Mouse (Mus musculus) limb, embryonic 14.5 days (tissue): Measurements from ENCODE around the gene Pcp4. TPM values are rescaled to one million over a fixed set of nuclear protein-coding genes. Genes with fewer than 3 reads are reported as not detected.

Source experiments
- ATAC-seq: fragments of 200-750 bp; cut with Nextera tagmentation; 2 replicates; pipeline ENCODE4 v1.8.0; 2017; ENCODE audit warnings: low read depth, moderate number of reproducible peaks, moderate TSS enrichment; ENCODE audit not compliant: low FRiP score
- DNase-seq: peaks from one replicate; pipeline ENCODE4 v3.0.0-alpha.2; 2015; ENCODE audit warnings: low spot score
- H3K27ac ChIP-seq: fragments of 300-500 bp; sonication (generic); replicated peaks from 2 replicates; pipeline ENCODE4 v1.5.1; 2014; ENCODE audit warnings: low read depth, mild to moderate bottlenecking, low read length, moderate library complexity, mixed read lengths
- H3K27me3 ChIP-seq: fragments of 300-500 bp; sonication (generic); 2 replicates; pipeline ENCODE4 v1.6.1; 2014; ENCODE audit warnings: low read length, mixed read lengths; ENCODE audit not compliant: control insufficient read depth, insufficient read depth
- H3K36me3 ChIP-seq: fragments of 300-500 bp; sonication (generic); 2 replicates; pipeline ENCODE4 v1.6.1; 2014; ENCODE audit warnings: mild to moderate bottlenecking, low read length, moderate library complexity, mixed read lengths; ENCODE audit not compliant: control insufficient read depth, insufficient read depth
- H3K4me1 ChIP-seq: fragments of 300-500 bp; sonication (generic); 2 replicates; pipeline ENCODE4 v1.6.1; 2014; ENCODE audit warnings: antibody characterized with exemption, low read length, mixed read lengths; ENCODE audit not compliant: control insufficient read depth, insufficient read depth
- H3K4me2 ChIP-seq: fragments of 300-500 bp; sonication (generic); replicated peaks from 2 replicates; pipeline ENCODE4 v1.6.1; 2014; ENCODE audit warnings: low read depth, mild to moderate bottlenecking, low read length, moderate library complexity; ENCODE audit not compliant: severe bottlenecking
- H3K4me3 ChIP-seq: fragments of 300-500 bp; sonication (generic); replicated peaks from 2 replicates; pipeline ENCODE4 v1.5.1; 2014; ENCODE audit warnings: low read length
- H3K9ac ChIP-seq: fragments of 300-500 bp; sonication (generic); 2 replicates; pipeline ENCODE4 v1.6.1; 2014; ENCODE audit warnings: mild to moderate bottlenecking, low read depth, low read length, moderate library complexity; ENCODE audit not compliant: severe bottlenecking
- H3K9me3 ChIP-seq: fragments of 300-500 bp; sonication (generic); 2 replicates; pipeline ENCODE4 v1.6.1; 2016; ENCODE audit warnings: low read length; ENCODE audit not compliant: control insufficient read depth
- POLR2A ChIP-seq: fragments of 200-500 bp; IDR thresholded peaks from 2 replicates; pipeline ENCODE4 v1.8.0; 2012; ENCODE audit warnings: inconsistent platforms, mild to moderate bottlenecking, moderate library complexity, borderline replicate concordance; ENCODE audit not compliant: insufficient read depth, insufficient read length; ENCODE audit errors: extremely low read depth
- WGBS: fragments of 180-500 bp; shearing (Covaris S2); extraction: QIAGEN DNeasy Blood & Tissue Kit; methylation state at CpG from one replicate; pipeline ENCODE4 v1.1.7; 2014; 5-methylcytosine and 5-hydroxymethylcytosine counted together
- polyA plus RNA-seq, 2 experiments: library from polyadenylated mRNA; depleted of rRNA in 1 of 2; stranded (reverse) in 1 of 2; unstranded in 1 of 2; fragments of >200 nt; fragmentation: Nextera tagmentation in 1 of 2; extraction: Ambion mirVana in 1 of 2; gene quantifications; 2 replicates each; pipeline versions ENCODE4 v1.2.1 to v1.2.3; 2012 to 2014

Gene Pcp4
- polyA plus RNA-seq, 2 experiments: 6.3 to 12.0 TPM

DNA sequence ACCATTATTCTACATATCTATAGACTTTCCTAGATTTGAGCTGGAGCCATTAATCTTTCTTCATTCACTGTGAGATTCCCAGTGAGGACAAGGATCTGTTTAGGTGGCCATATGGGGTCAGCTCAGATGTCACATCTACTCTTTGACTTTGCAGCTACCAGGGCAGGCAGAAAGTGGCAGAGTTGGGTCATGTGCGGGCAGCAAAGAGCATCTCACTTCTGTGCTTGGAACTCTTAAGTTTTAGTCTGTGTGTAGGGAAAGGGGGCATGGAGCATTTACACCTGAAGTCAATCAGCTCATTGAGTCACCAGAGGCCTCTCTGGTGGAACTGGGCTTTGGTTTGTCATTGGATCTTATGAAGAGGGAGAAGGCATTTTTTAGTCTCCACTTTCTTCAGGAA, 90.9 kb downstream of the Pcp4 start:
- Histone ChIP-seq H3K9ac (no peak overlapping the region), H3K4me2 (no peak overlapping the region), H3K9me3 (no peaks in the 10 kb centered on the region), H3K4me3 (no peak overlapping the region), H3K27ac (no peak overlapping the region), H3K36me3 (no peaks in the 10 kb centered on the region), H3K4me1 (no peaks in the 10 kb centered on the region), H3K27me3 (no peaks in the 10 kb centered on the region)
- no peak for DNase-seq
- WGBS: 87% methylated on average over 1 of the region's 1 CpGs
- ATAC-seq: no peak
- TF ChIP-seq POLR2A: no peak

DNA sequence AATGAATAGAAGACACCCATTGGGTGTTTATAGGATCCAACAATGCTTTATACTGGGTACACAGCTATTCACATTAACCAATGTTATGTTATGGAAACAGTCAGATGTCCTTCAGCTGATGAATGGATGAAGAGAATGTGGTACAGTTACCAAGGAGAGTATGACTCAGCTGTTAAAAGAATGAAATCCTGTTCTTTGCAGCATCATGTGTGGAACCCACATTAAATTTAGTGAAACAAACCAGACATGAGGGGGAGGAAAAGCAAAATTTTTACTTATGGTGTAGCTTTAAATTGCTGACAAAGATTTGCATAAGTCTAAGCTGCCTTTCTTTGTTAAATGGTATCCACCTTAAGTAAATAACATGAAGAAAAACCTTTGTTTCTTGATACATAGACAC, 92.4 kb downstream of the Pcp4 start:
- Histone ChIP-seq H3K27me3 (no peaks in the 10 kb centered on the region), H3K4me1 (peaks cover 4% of the 10 kb centered on the region), H3K9ac (no peak overlapping the region), H3K36me3 (no peaks in the 10 kb centered on the region), H3K27ac (no peak overlapping the region), H3K4me2 (no peak overlapping the region), H3K9me3 (no peaks in the 10 kb centered on the region), H3K4me3 (no peak overlapping the region)
- no peak for TF ChIP-seq POLR2A
- DNase-seq: no peak
- no peak for ATAC-seq

DNA sequence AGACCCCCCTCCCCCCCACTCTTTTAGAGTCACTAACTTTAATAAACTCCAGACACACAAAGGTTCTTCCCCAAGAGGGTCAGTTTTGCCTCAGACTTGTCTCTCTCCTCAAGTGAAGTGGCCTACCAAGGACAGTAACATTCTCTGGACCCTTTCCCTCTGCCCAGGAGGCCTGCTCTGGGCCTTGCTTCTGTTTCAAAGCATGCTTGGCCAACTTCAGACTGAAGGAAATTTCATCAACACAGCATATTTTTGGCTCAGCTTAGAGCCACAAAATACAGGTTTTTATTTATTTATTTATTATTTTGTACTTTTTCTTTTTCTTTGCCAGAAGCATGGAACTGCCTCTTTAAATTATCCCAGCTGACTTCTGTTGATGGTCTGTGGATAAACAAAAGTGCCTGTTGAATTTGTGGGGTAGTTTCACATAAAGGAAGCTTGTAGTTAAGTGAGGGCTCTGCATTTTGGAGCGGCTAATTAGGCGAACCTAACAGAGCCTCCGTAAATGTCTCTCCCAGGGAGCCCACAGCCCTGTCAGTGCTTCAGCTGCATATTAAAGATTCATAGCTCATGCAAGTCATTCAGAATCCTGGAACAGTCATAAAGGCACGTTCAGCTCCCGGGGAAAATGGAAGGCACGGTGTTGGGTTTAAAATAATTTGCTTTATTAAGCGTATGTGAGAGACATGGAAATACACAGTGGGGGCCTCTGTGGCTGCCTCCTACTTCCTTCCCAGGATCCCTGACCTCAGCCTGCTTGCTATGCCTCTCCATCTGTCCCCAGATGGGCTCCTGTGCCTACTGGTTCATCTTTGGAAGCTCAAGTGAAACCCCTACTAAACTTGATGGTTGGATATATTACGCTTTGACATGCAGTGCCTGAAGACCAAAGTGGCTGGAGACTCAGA, 96.2 kb downstream of the Pcp4 start:
- H3K27me3 ChIP-seq: no peaks in the 10 kb centered on the region
- H3K9ac ChIP-seq: no peak overlapping the region
- 36% methylated on average over 8 of the region's 8 CpGs for WGBS
- H3K4me2 ChIP-seq: no peak overlapping the region
- TF ChIP-seq POLR2A: no peak
- peaks cover 4% of the 10 kb centered on the region for H3K4me1 ChIP-seq
- H3K36me3 ChIP-seq: no peaks in the 10 kb centered on the region
- H3K4me3 ChIP-seq: no peak overlapping the region
- ATAC-seq (peak; percentile 34; the same call in 1 of the 2 replicates), DNase-seq (no peak)
- no peak overlapping the region; the same call in 1 of the 2 replicates for H3K27ac ChIP-seq
- H3K9me3 ChIP-seq: no peaks in the 10 kb centered on the region

DNA sequence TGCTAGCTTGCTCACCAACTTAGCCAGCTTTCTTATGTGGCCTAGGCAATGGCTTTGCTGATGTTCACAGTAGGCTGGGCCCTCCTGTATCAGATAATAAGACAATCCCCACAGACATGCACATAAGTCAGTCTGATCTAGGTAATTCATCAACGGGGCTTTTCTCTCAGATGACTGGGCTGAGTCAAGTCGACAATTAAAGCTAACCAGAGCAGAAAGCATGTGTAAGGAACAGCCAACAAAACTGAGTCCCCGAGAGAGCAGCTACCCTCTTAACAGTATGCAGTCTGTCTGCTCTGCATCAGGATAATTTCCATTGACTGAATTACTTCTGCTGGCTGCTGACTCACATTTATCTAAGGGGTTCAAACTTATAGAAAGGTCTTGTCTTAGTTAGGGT, 100.0 kb downstream of the Pcp4 start:
- Histone ChIP-seq H3K9me3 (no peaks in the 10 kb centered on the region), H3K4me2 (no peak overlapping the region), H3K27ac (no peak overlapping the region), H3K36me3 (no peaks in the 10 kb centered on the region), H3K4me1 (peaks cover 4% of the 10 kb centered on the region), H3K4me3 (no peak overlapping the region), H3K9ac (no peak overlapping the region), H3K27me3 (no peaks in the 10 kb centered on the region)
- TF ChIP-seq POLR2A: no peak
- no peak for ATAC-seq
- WGBS: 48% methylated on average over 3 of the region's 3 CpGs
- DNase-seq: no peak

Other genes with a start within 250 kb of the Pcp4 start
- 0.28 and 0.38 TPM in 2 replicates for gene B3galt5, start 231.8 kb upstream of the Pcp4 start, polyA plus RNA-seq (2012; rRNA removed)
- 0.21 and 0.23 TPM in 2 replicates for gene B3galt5, start 231.8 kb upstream of the Pcp4 start, polyA plus RNA-seq (2014; fragmentation: Nextera tagmentation; extraction: Ambion mirVana)
- gene Itgb2l, start 24.0 kb upstream of the Pcp4 start, polyA plus RNA-seq (2012; rRNA removed): 0.05 and 0.17 TPM in 2 replicates
- 0.07 TPM in 1 of 2 replicates, not detected in the other for gene Itgb2l, start 24.0 kb upstream of the Pcp4 start, polyA plus RNA-seq (2014; fragmentation: Nextera tagmentation; extraction: Ambion mirVana)